Mouse (Mus musculus) stomach, postnatal 0 days (tissue): ENCODE data around the gene 9130213A22Rik. TPM values are rescaled to one million over a fixed set of nuclear protein-coding genes. Genes with fewer than 3 reads are reported as not detected.

Experiments used
- ATAC-seq: fragments of 200-750 bp; cut with Nextera tagmentation; 2 replicates; pipeline ENCODE4 v1.8.0; 2017; ENCODE audit not compliant: low FRiP score, low TSS enrichment
- DNase-seq: peaks from one replicate; pipeline ENCODE4 v3.0.0-alpha.2; 2016; ENCODE audit warnings: low spot score
- H3K27ac ChIP-seq: fragments of 300-500 bp; sonication (generic); replicated peaks from 2 replicates; pipeline ENCODE4 v1.5.1; 2014; ENCODE audit warnings: mild to moderate bottlenecking, control low read depth
- H3K27me3 ChIP-seq: fragments of 300-500 bp; sonication (generic); 2 replicates; pipeline ENCODE4 v1.6.1; 2014; ENCODE audit warnings: low read length; ENCODE audit not compliant: control insufficient read depth, insufficient read depth
- H3K36me3 ChIP-seq: fragments of 300-500 bp; sonication (generic); 2 replicates; pipeline ENCODE4 v1.6.1; 2014; ENCODE audit warnings: low read length, mixed read lengths; ENCODE audit not compliant: control insufficient read depth, insufficient read depth
- H3K4me1 ChIP-seq: fragments of 300-500 bp; sonication (generic); replicated peaks from 2 replicates; pipeline ENCODE4 v1.6.1; 2014; ENCODE audit warnings: antibody characterized with exemption; ENCODE audit not compliant: control insufficient read depth, insufficient read depth
- H3K4me2 ChIP-seq: fragments of 300-500 bp; sonication (generic); replicated peaks from 2 replicates; pipeline ENCODE4 v1.6.1; 2014; ENCODE audit warnings: low read depth, mild to moderate bottlenecking, control low read depth, moderate library complexity
- H3K4me3 ChIP-seq: fragments of 300-500 bp; sonication (generic); 2 replicates; pipeline ENCODE4 v1.5.1; 2014; ENCODE audit warnings: low read depth, low read length, control low read depth
- H3K9ac ChIP-seq: fragments of 300-500 bp; sonication (generic); 2 replicates; pipeline ENCODE4 v1.6.1; 2014; ENCODE audit warnings: mild to moderate bottlenecking, low read length, control low read depth, mixed read lengths
- H3K9me3 ChIP-seq: fragments of 300-500 bp; sonication (generic); 2 replicates; pipeline ENCODE4 v1.6.1; 2016; ENCODE audit warnings: low read length; ENCODE audit not compliant: control insufficient read depth
- CTCF ChIP-seq: IDR thresholded peaks from 2 replicates; pipeline ENCODE4 v1.5.1; 2016; ENCODE audit warnings: antibody characterized with exemption, low read depth, mild to moderate bottlenecking, moderate library complexity
- EP300 ChIP-seq: optimal IDR thresholded peaks from 2 replicates; pipeline ENCODE3; 2016; ENCODE audit warnings: antibody characterized with exemption
- WGBS: fragments of 180-500 bp; shearing (Covaris S2); extraction: QIAGEN DNeasy Blood & Tissue Kit; methylation state at CpG from one replicate; pipeline ENCODE4 v1.1.7; 2014; 5-methylcytosine and 5-hydroxymethylcytosine counted together
- polyA plus RNA-seq: library from polyadenylated mRNA; unstranded; fragments of >200 nt; fragmentation: Nextera tagmentation; extraction: Ambion mirVana; gene quantifications from 2 replicates; pipeline ENCODE4 v1.2.1, GENCODE M21; 2015

9130213A22Rik gene
- polyA plus RNA-seq, 1 experiment from 2014 or later: 0.24 TPM

- no peaks in the 10 kb centered on the region for H3K27me3 ChIP-seq
- no peak overlapping the region for H3K4me3 ChIP-seq
- no peak overlapping the region for H3K27ac ChIP-seq
- no peak overlapping the region for H3K4me2 ChIP-seq
- DNase-seq: no peak
- no peaks in the 10 kb centered on the region for H3K4me1 ChIP-seq
- 0 out of 2 replicates have a peak, but pooled peaks have one; percentile 43 for ATAC-seq
- no peaks in the 10 kb centered on the region for H3K9me3 ChIP-seq
- no peaks in the 10 kb centered on the region for H3K36me3 ChIP-seq
- no peak overlapping the region for H3K9ac ChIP-seq
- no peak for TF ChIP-seq EP300
- no peak for TF ChIP-seq CTCF
- 77% methylated on average over 15 of the region's 15 CpGs for WGBS
Observed at GRCm38 (mm10) chr11:69080102-69080854, 42.1 kb downstream of the 9130213A22Rik start.

GRCm38 (mm10) chr11:69078805-69079438 is 43.5 kb downstream of the 9130213A22Rik start:
- H3K4me1 ChIP-seq: no peaks in the 10 kb centered on the region
- no peaks in the 10 kb centered on the region for H3K36me3 ChIP-seq
- WGBS: 58% methylated on average over 5 of the region's 5 CpGs
- peak; percentile 58 for ATAC-seq
- H3K27ac ChIP-seq: no peak overlapping the region
- H3K9ac ChIP-seq: no peak overlapping the region
- DNase-seq: no peak
- no peak overlapping the region for H3K4me2 ChIP-seq
- no peak overlapping the region for H3K4me3 ChIP-seq
- TF ChIP-seq EP300 (no peak), CTCF (no peak)
- H3K9me3 ChIP-seq: no peaks in the 10 kb centered on the region
- no peaks in the 10 kb centered on the region for H3K27me3 ChIP-seq

- H3K4me2 ChIP-seq: no peak overlapping the region
- DNase-seq (no peak), ATAC-seq (no peak)
- H3K4me3 ChIP-seq: no peak overlapping the region
- H3K9me3 ChIP-seq: no peaks in the 10 kb centered on the region
- TF ChIP-seq EP300 (no peak), CTCF (no peak)
- H3K27ac ChIP-seq: no peak overlapping the region
- no peaks in the 10 kb centered on the region for H3K4me1 ChIP-seq
- 73% methylated on average over 6 of the region's 6 CpGs for whole genome bisulfite sequencing
- H3K9ac ChIP-seq: no peak overlapping the region
- no peaks in the 10 kb centered on the region for H3K27me3 ChIP-seq
- no peaks in the 10 kb centered on the region for H3K36me3 ChIP-seq
Observed at GRCm38 (mm10) chr11:69078041-69078440, 44.3 kb downstream of the 9130213A22Rik start.

GRCm38 (mm10) chr11:69077316-69077715 is 45.1 kb downstream of the 9130213A22Rik start:
- Histone ChIP-seq H3K27ac (no peak overlapping the region), H3K9me3 (no peaks in the 10 kb centered on the region), H3K4me1 (no peaks in the 10 kb centered on the region), H3K4me3 (no peak overlapping the region), H3K27me3 (no peaks in the 10 kb centered on the region), H3K9ac (no peak overlapping the region), H3K4me2 (no peak overlapping the region), H3K36me3 (no peaks in the 10 kb centered on the region)
- TF ChIP-seq CTCF (no peak), EP300 (no peak)
- ATAC-seq (no peak), DNase-seq (no peak)
- WGBS: 79% methylated on average over 9 of the region's 9 CpGs

- DNase-seq (no peak), ATAC-seq (no peak)
- 48% methylated on average over 5 of the region's 5 CpGs for WGBS
- TF ChIP-seq CTCF: no peak
- H3K36me3 ChIP-seq: no peaks in the 10 kb centered on the region
- H3K9me3 ChIP-seq: no peaks in the 10 kb centered on the region
- no peak overlapping the region for H3K4me3 ChIP-seq
- H3K9ac ChIP-seq: no peak overlapping the region
- no peaks in the 10 kb centered on the region for H3K4me1 ChIP-seq
- H3K27ac ChIP-seq: no peak overlapping the region
- H3K4me2 ChIP-seq: no peak overlapping the region
- H3K27me3 ChIP-seq: no peaks in the 10 kb centered on the region
Observed at GRCm38 (mm10) chr11:69076572-69076971, 45.8 kb downstream of the 9130213A22Rik start.
